Mouse (Mus musculus): ENCODE measurements around the gene Fasn. TPM values are rescaled to one million over a fixed set of nuclear protein-coding genes. Genes with fewer than 3 reads are reported as not detected.
"Not testable (repeated sequence)": the region's sequence is repeated elsewhere in the genome, so short reads cannot be mapped to it uniquely, and the experiment has no call there.

Gene Fasn
- total and polyA plus RNA-seq, 3 experiments = 66.6 to 529 (median 88.2) TPM

DNA sequence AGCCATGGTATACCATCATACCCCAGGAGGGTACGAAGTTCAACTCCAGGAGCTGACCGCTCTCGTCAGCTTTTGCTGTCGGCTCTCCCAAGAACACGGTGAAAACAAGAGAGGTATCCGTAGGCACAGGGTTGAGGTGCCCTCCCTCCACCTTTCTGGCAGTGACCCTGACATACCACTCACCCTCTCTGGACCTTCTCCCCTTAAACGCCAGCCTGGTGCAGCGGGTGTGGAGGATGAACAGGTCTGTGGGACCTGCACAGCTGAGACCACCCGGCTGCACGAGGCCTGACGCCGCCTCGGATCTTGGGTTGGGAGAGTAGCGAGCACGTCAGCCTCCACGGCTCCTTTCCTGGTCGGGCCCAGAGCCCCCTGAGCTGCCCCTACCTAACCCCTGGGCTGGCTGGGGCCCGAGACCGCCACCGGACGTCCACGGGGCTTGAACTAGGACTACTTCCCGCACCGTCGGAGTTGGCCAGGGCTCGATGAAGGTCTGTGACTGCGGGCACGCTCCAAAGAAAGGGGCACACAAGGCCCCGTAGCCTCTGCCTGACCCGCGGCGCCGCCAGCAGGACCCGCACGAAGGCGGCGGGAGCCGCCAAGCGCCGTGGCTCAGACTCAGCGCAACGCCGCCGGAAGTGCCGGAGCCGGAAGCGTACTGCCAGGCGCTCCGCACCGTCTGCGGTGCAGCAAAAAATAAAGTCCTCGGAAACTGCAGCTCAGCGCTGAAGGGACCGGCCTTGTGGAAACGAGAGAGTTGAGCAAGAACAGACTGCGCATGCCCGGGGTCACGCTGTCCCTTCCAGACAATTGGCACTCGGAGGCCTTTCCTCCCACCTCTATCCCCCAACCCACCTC lies 28.4 kb downstream of the Fasn start, which contains the start of gene Dus1l:
Gene Dus1l (minus strand): TSS at position 648 of the 858 bp plus-strand sequence.
- H3K27me3 ChIP-seq (ENCODE audit: insufficient read depth, low read length) = 0 out of 2 replicates have a peak, but pooled peaks cover 4% of the 10 kb centered on the region
- H3K36me3 ChIP-seq (replicated peaks) = peaks cover 48% of the 10 kb centered on the region
- peaks cover 64% of the 10 kb centered on the region for H3K4me1 ChIP-seq (ENCODE audit: insufficient read depth, low read depth, low read length)
- H3K9me3 ChIP-seq (replicated peaks) = no peaks in the 10 kb centered on the region
- H3K4me3 ChIP-seq (ENCODE audit: low read depth, low read length) = peak within 1 kb of the TSS; percentile 99
- DNase-seq (ENCODE audit: low spot score) (peak; percentile 93), ATAC-seq (ENCODE audit: extremely low read depth, insufficient number of reproducible peaks, low FRiP score, poor library complexity, severe bottlenecking) (peak; percentile 82)
- TF ChIP-seq GATA2 (IDR thresholded peaks at IDR 0.05; ENCODE audit: borderline replicate concordance, low read depth, low read length) = no peak
- TF ChIP-seq GATA1 (IDR thresholded peaks at IDR 0.05; ENCODE audit: borderline replicate concordance, low read length) = no peak
- no peak for TF ChIP-seq POLR2AphosphoS5 (IDR thresholded peaks at IDR 0.05; ENCODE audit: insufficient replicate concordance, low read depth, low read length)
- no peak for TF ChIP-seq TAL1 (conservative IDR thresholded peaks at IDR 0.05; ENCODE audit: low read depth, low read length)
- no peak for TF ChIP-seq CTCF (IDR thresholded peaks at IDR 0.05; ENCODE audit: low read depth, low read length)

DNA sequence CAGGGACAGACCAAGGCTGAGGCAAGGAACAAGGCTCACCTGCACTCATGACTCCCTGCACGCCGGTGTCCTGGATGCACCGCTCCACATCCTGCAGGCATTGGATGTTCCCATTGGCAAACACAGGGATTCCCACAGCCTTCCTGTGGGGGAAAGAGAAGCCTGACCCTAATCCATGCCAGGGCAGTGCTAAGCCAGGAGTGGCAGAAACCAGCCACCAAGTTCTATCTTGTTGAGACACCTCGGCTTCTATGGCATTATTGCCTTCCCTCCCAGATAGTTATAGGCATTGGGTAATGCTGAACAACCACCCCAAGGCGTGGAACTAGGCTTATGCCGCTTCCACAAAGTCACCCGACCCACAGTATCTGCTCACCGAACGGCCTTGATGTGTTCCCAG lies 31.7 kb downstream of the Fasn start:
- peaks cover 71% of the 10 kb centered on the region for H3K4me1 ChIP-seq (ENCODE audit: insufficient read depth, low read depth, low read length)
- no peak for DNase-seq (ENCODE audit: low spot score)
- H3K9me3 ChIP-seq (replicated peaks) = no peaks in the 10 kb centered on the region
- no peaks in the 10 kb centered on the region for H3K27me3 ChIP-seq (ENCODE audit: insufficient read depth, low read length)
- peaks cover 79% of the 10 kb centered on the region for H3K36me3 ChIP-seq (replicated peaks)
- no peak for TF ChIP-seq POLR2AphosphoS5 (IDR thresholded peaks at IDR 0.05; ENCODE audit: insufficient replicate concordance, low read depth, low read length)
- no peak for TF ChIP-seq CTCF (IDR thresholded peaks at IDR 0.05; ENCODE audit: low read depth, low read length)
- no peak for TF ChIP-seq GATA2 (IDR thresholded peaks at IDR 0.05; ENCODE audit: borderline replicate concordance, low read depth, low read length)
- no peak for TF ChIP-seq TAL1 (conservative IDR thresholded peaks at IDR 0.05; ENCODE audit: low read depth, low read length)
- no peak for TF ChIP-seq GATA1 (IDR thresholded peaks at IDR 0.05; ENCODE audit: borderline replicate concordance, low read length)
- H3K4me3 ChIP-seq (ENCODE audit: low read depth, low read length) = no peak overlapping the region
- no peak for ATAC-seq (ENCODE audit: extremely low read depth, insufficient number of reproducible peaks, low FRiP score, poor library complexity, severe bottlenecking)

DNA sequence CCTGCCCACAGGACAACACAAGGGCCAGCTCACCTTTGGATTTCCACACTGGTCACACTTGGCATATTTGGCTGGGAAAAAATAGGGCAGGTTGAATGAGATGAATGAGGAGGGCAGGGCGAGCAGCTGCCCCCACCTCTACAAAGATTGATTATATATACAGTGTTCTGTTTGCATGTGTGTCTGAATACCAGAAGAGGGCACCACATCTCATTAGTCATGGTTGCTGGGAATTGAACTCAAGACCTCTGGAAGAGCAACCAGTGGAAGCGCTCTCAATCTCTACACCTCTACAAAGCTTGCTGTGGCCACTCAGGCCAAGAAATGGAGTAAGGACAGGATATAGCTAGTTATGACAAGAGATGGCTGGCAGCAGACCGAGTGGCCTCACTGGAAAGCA lies 34.5 kb downstream of the Fasn start:
- Histone ChIP-seq H3K4me1 (ENCODE audit: insufficient read depth, low read depth, low read length) (peaks cover 82% of the 10 kb centered on the region), H3K4me3 (ENCODE audit: low read depth, low read length) (no peak overlapping the region), H3K9me3 (replicated peaks) (no peaks in the 10 kb centered on the region), H3K36me3 (replicated peaks) (peaks cover 98% of the 10 kb centered on the region), H3K27me3 (ENCODE audit: insufficient read depth, low read length) (no peaks in the 10 kb centered on the region)
- TF ChIP-seq GATA1 (IDR thresholded peaks at IDR 0.05; ENCODE audit: borderline replicate concordance, low read length) (no peak), GATA2 (IDR thresholded peaks at IDR 0.05; ENCODE audit: borderline replicate concordance, low read depth, low read length) (no peak), CTCF (IDR thresholded peaks at IDR 0.05; ENCODE audit: low read depth, low read length) (no peak), POLR2AphosphoS5 (IDR thresholded peaks at IDR 0.05; ENCODE audit: insufficient replicate concordance, low read depth, low read length) (no peak), TAL1 (conservative IDR thresholded peaks at IDR 0.05; ENCODE audit: low read depth, low read length) (no peak)
- ATAC-seq (ENCODE audit: extremely low read depth, insufficient number of reproducible peaks, low FRiP score, poor library complexity, severe bottlenecking) (no peak), DNase-seq (ENCODE audit: low spot score) (no peak)

DNA sequence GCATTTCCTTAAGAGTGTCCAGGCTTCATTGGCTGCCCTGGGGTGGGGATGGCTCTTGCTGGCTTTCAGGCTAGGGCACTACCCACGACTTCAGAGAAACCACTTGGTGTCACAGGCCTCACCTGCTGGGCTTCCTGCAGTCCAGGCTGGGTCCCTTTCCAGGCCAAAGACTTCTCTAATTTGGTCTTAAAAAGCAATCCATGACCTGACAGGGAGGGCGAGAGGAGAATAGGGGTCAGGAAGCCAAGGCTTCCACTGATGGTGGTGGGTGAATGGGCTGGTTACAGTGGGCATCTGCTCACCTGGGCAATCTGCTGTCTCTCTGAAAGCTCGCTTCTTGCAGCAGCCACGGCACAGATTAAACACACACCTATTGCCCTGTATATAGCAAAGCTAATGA lies 35.0 kb downstream of the Fasn start:
- ATAC-seq (ENCODE audit: extremely low read depth, insufficient number of reproducible peaks, low FRiP score, poor library complexity, severe bottlenecking) (no peak), DNase-seq (ENCODE audit: low spot score) (no peak)
- no peaks in the 10 kb centered on the region for H3K9me3 ChIP-seq (replicated peaks)
- TF ChIP-seq GATA1 (IDR thresholded peaks at IDR 0.05; ENCODE audit: borderline replicate concordance, low read length) = no peak
- TF ChIP-seq POLR2AphosphoS5 (IDR thresholded peaks at IDR 0.05; ENCODE audit: insufficient replicate concordance, low read depth, low read length) = 0 out of 2 replicates have a peak, but pooled peaks have one; percentile 49
- TF ChIP-seq TAL1 (conservative IDR thresholded peaks at IDR 0.05; ENCODE audit: low read depth, low read length) = no peak
- no peak for TF ChIP-seq GATA2 (IDR thresholded peaks at IDR 0.05; ENCODE audit: borderline replicate concordance, low read depth, low read length)
- H3K36me3 ChIP-seq (replicated peaks) = peaks cover 94% of the 10 kb centered on the region
- no peak overlapping the region for H3K4me3 ChIP-seq (ENCODE audit: low read depth, low read length)
- H3K4me1 ChIP-seq (ENCODE audit: insufficient read depth, low read depth, low read length) = peaks cover 78% of the 10 kb centered on the region
- no peaks in the 10 kb centered on the region for H3K27me3 ChIP-seq (ENCODE audit: insufficient read depth, low read length)

DNA sequence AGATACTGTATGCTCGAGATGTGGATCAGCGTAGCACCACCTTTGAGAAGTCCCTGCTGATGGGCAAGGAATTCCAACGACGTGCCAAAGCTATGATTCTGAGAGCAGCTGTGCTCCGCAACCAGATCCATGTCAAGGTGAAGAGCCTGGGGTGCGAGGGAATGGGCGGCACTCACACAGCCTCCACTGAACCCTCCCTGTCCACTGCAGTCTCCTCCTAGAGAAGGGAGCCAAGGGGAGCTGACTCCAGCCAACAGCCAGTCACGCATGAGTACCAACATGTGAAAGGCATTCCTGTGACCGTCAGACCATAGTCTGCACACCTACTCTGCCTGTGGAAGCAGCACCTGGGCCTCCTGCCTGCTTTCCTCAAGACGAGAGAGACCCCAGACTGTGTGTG lies 35.9 kb downstream of the Fasn start:
- H3K27me3 ChIP-seq (ENCODE audit: insufficient read depth, low read length); ATAC-seq (ENCODE audit: extremely low read depth, insufficient number of reproducible peaks, low FRiP score, poor library complexity, severe bottlenecking); DNase-seq (ENCODE audit: low spot score); H3K9me3 ChIP-seq (replicated peaks); H3K4me3 ChIP-seq (ENCODE audit: low read depth, low read length): not testable (repeated sequence)
- peaks cover 73% of the 10 kb centered on the region for H3K4me1 ChIP-seq (ENCODE audit: insufficient read depth, low read depth, low read length)
- H3K36me3 ChIP-seq (replicated peaks) = peaks cover 85% of the 10 kb centered on the region

DNA sequence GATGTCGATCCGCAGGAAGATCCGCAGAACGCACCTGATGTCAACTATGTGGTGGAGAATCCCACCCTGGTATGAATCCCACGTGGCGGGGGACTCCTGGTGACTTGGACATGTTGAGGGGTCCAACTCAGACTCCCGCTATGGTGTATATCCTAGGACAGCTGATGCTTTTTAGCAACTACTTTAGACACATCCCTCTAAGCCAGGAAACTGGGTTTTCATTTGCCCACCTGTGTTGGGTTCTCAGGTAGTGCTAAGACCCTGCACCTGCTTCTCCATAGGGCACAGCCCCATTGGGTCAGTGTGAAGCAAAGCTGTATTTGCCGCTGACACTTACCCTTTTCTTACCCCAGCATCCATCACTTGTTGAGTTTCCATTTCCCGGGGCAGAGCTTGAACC lies 39.2 kb downstream of the Fasn start:
- H3K27me3 ChIP-seq (ENCODE audit: insufficient read depth, low read length) = no peaks in the 10 kb centered on the region
- H3K36me3 ChIP-seq (replicated peaks) = peaks cover 82% of the 10 kb centered on the region
- DNase-seq (ENCODE audit: low spot score) (peak; percentile 14), ATAC-seq (ENCODE audit: extremely low read depth, insufficient number of reproducible peaks, low FRiP score, poor library complexity, severe bottlenecking) (no peak)
- no peaks in the 10 kb centered on the region for H3K9me3 ChIP-seq (replicated peaks)
- peaks cover 60% of the 10 kb centered on the region for H3K4me1 ChIP-seq (ENCODE audit: insufficient read depth, low read depth, low read length)
- no peak for TF ChIP-seq TAL1 (conservative IDR thresholded peaks at IDR 0.05; ENCODE audit: low read depth, low read length)
- peak overlapping the region; percentile 98 for H3K4me3 ChIP-seq (ENCODE audit: low read depth, low read length)

Data from G1E (cell line).